Mouse (Mus musculus) left cerebral cortex, adult 11 months (tissue): ENCODE data around the gene Lrrc4.

Experiments
- DNase-seq: peaks from one replicate; pipeline ENCODE4 v3.0.0; 2022; ENCODE audit warnings: low spot score

Gene Lrrc4

GRCm38 (mm10) chr6:28831011-28831853 is at the start of gene Lrrc4:
Lrrc4 (minus strand) TSS chr6:28831747.
- DNase-seq: no peak

- no peak for DNase-seq
Measured at GRCm38 (mm10) chr6:28880909-28881308, 49.4 kb upstream of the Lrrc4 start.

GRCm38 (mm10) chr6:28879315-28879714 is 47.8 kb upstream of the Lrrc4 start:
- DNase-seq: no peak

- DNase-seq: no peak
Measured at GRCm38 (mm10) chr6:28877945-28878666, 46.6 kb upstream of the Lrrc4 start.

GRCm38 (mm10) chr6:28876492-28876891 is 44.9 kb upstream of the Lrrc4 start:
- no peak for DNase-seq

GRCm38 (mm10) chr6:28875333-28875732 is 43.8 kb upstream of the Lrrc4 start:
- no peak for DNase-seq

- DNase-seq: no peak
Measured at GRCm38 (mm10) chr6:28874759-28875158, 43.2 kb upstream of the Lrrc4 start.

GRCm38 (mm10) chr6:28874053-28874452 is 42.5 kb upstream of the Lrrc4 start:
- no peak for DNase-seq

GRCm38 (mm10) chr6:28872421-28872795 is 40.9 kb upstream of the Lrrc4 start:
- no peak for DNase-seq

- no peak for DNase-seq
Measured at GRCm38 (mm10) chr6:28871725-28872420, 40.3 kb upstream of the Lrrc4 start.

GRCm38 (mm10) chr6:28867516-28868251 is 36.1 kb upstream of the Lrrc4 start:
- no peak for DNase-seq

- DNase-seq: no peak
Measured at GRCm38 (mm10) chr6:28866206-28866605, 34.7 kb upstream of the Lrrc4 start.

- DNase-seq: no peak
Measured at GRCm38 (mm10) chr6:28865112-28865511, 33.6 kb upstream of the Lrrc4 start.

- DNase-seq: no peak
Measured at GRCm38 (mm10) chr6:28864684-28865083, 33.1 kb upstream of the Lrrc4 start.

GRCm38 (mm10) chr6:28862304-28862703 is 30.8 kb upstream of the Lrrc4 start:
- no peak for DNase-seq

GRCm38 (mm10) chr6:28860922-28861321 is 29.4 kb upstream of the Lrrc4 start:
- no peak for DNase-seq

- no peak for DNase-seq
Measured at GRCm38 (mm10) chr6:28860450-28860849, 28.9 kb upstream of the Lrrc4 start.

GRCm38 (mm10) chr6:28859094-28859493 is 27.5 kb upstream of the Lrrc4 start:
- no peak for DNase-seq

- DNase-seq: no peak
Measured at GRCm38 (mm10) chr6:28857198-28858180, 25.9 kb upstream of the Lrrc4 start.

- no peak for DNase-seq
Measured at GRCm38 (mm10) chr6:28856789-28857188, 25.2 kb upstream of the Lrrc4 start.

- no peak for DNase-seq
Measured at GRCm38 (mm10) chr6:28855442-28855841, 23.9 kb upstream of the Lrrc4 start.
